Mouse (Mus musculus) testis, adult 2 months (tissue): Measurements from ENCODE around the gene Gm20538. TPM values are rescaled to one million over a fixed set of nuclear protein-coding genes. Genes with fewer than 3 reads are reported as not detected.
A peak's percentile ranks its signal among the peaks of the same experiment; 100 is the strongest.

Experiments
- H3K27ac ChIP-seq: fragments of 200-500 bp; 2 replicates; pipeline ENCODE4 v1.5.1; 2012; ENCODE audit warnings: low read depth, low read length; ENCODE audit not compliant: control insufficient read depth, insufficient read depth
- H3K27me3 ChIP-seq: fragments of 200-500 bp; 2 replicates; pipeline ENCODE4 v1.6.1; 2012; ENCODE audit warnings: mild to moderate bottlenecking, low read length, moderate library complexity; ENCODE audit not compliant: control insufficient read depth, insufficient read depth
- H3K36me3 ChIP-seq: fragments of 200-500 bp; 2 replicates; pipeline ENCODE4 v1.6.1; 2012; ENCODE audit warnings: mild to moderate bottlenecking, low read length; ENCODE audit not compliant: control insufficient read depth, insufficient read depth
- H3K4me1 ChIP-seq: fragments of 200-500 bp; 2 replicates; pipeline ENCODE4 v1.6.1; 2012; ENCODE audit warnings: low read length; ENCODE audit not compliant: control insufficient read depth, insufficient read depth
- H3K4me3 ChIP-seq: fragments of 200-500 bp; 2 replicates; pipeline ENCODE4 v1.5.1; 2012; ENCODE audit warnings: low read depth, mild to moderate bottlenecking, low read length, moderate library complexity, mixed read lengths; ENCODE audit not compliant: control insufficient read depth
- CTCF ChIP-seq: fragments of 200-500 bp; IDR thresholded peaks from 2 replicates; pipeline ENCODE4 v1.5.1; 2012; ENCODE audit warnings: low read depth, mild to moderate bottlenecking, inconsistent platforms, low read length, moderate library complexity; ENCODE audit not compliant: control insufficient read depth, insufficient read depth, insufficient replicate concordance
- POLR2A ChIP-seq: fragments of 200-500 bp; IDR thresholded peaks from 2 replicates; pipeline ENCODE4 v1.6.1; 2012; ENCODE audit warnings: low read depth, mild to moderate bottlenecking, inconsistent platforms, low read length, moderate library complexity; ENCODE audit not compliant: control insufficient read depth
- polyA plus RNA-seq: library from polyadenylated mRNA; depleted of rRNA; stranded (reverse); fragments of >200 nt; gene quantifications from 2 replicates; pipeline ENCODE4 v1.2.3, GENCODE M21; 2012

The Gm20538 gene
- polyA plus RNA-seq, 1 experiment: not detected

GRCm38 (mm10) chr19:44554490-44554860 lies 1.8 kb upstream of the Gm20538 start:
- Histone ChIP-seq H3K4me3 (peak overlapping the region; percentile 96), H3K27ac (no peak overlapping the region), H3K4me1 (peaks cover 4% of the 10 kb centered on the region), H3K27me3 (no peaks in the 10 kb centered on the region), H3K36me3 (peaks cover 2% of the 10 kb centered on the region; the same call in 1 of the 2 replicates)
- TF ChIP-seq POLR2A (no peak), CTCF (no peak)

- no peak overlapping the region for H3K4me3 ChIP-seq
- H3K36me3 ChIP-seq: peaks cover 2% of the 10 kb centered on the region; the same call in 1 of the 2 replicates
Observed at GRCm38 (mm10) chr19:44553286-44553685, 655 bp upstream of the Gm20538 start.

GRCm38 (mm10) chr19:44545321-44546041 lies 7.2 kb downstream of the Gm20538 start, which contains the start of gene Sec31b:
TSS of gene Sec31b (minus strand) at chr19:44545864.
- Histone ChIP-seq H3K4me1 (peaks cover 6% of the 10 kb centered on the region), H3K27ac (no peak within 1 kb of the TSS), H3K36me3 (no peaks in the 10 kb centered on the region), H3K27me3 (no peaks in the 10 kb centered on the region), H3K4me3 (peak within 1 kb of the TSS; percentile 80)
- TF ChIP-seq POLR2A: no peak
- TF ChIP-seq CTCF: no peak

More at GRCm38 (mm10) chr19:44553286-44553685, 655 bp upstream of the Gm20538 start:
- Histone ChIP-seq H3K27me3 (no peaks in the 10 kb centered on the region), H3K4me1 (peaks cover 4% of the 10 kb centered on the region), H3K27ac (no peak overlapping the region)
- no peak for TF ChIP-seq POLR2A
- TF ChIP-seq CTCF: no peak

GRCm38 (mm10) chr19:44544775-44545174 lies 7.9 kb downstream of the Gm20538 start:
- Histone ChIP-seq H3K27me3 (no peaks in the 10 kb centered on the region), H3K36me3 (no peaks in the 10 kb centered on the region), H3K27ac (no peak overlapping the region), H3K4me1 (peaks cover 6% of the 10 kb centered on the region), H3K4me3 (no peak overlapping the region)
- no peak for TF ChIP-seq POLR2A
- TF ChIP-seq CTCF: peak; percentile 67; the same call in 1 of the 2 replicates

- no peaks in the 10 kb centered on the region for H3K36me3 ChIP-seq
- H3K4me1 ChIP-seq: peaks cover 6% of the 10 kb centered on the region
- H3K27ac ChIP-seq: no peak overlapping the region
- no peak for TF ChIP-seq CTCF
- no peak overlapping the region for H3K4me3 ChIP-seq
- no peaks in the 10 kb centered on the region for H3K27me3 ChIP-seq
Observed at GRCm38 (mm10) chr19:44544372-44544771, 8.3 kb downstream of the Gm20538 start.

- Histone ChIP-seq H3K27me3 (no peaks in the 10 kb centered on the region), H3K36me3 (no peaks in the 10 kb centered on the region), H3K4me3 (no peak overlapping the region), H3K27ac (no peak overlapping the region), H3K4me1 (peaks cover 6% of the 10 kb centered on the region)
- no peak for TF ChIP-seq POLR2A
- no peak for TF ChIP-seq CTCF
Observed at GRCm38 (mm10) chr19:44542694-44543178, 9.9 kb downstream of the Gm20538 start.

- H3K4me3 ChIP-seq: no peak overlapping the region
- no peaks in the 10 kb centered on the region for H3K4me1 ChIP-seq
- H3K36me3 ChIP-seq: no peaks in the 10 kb centered on the region
- TF ChIP-seq CTCF (no peak), POLR2A (no peak)
- H3K27ac ChIP-seq: no peak overlapping the region
- H3K27me3 ChIP-seq: no peaks in the 10 kb centered on the region
Observed at GRCm38 (mm10) chr19:44537416-44537815, 15.2 kb downstream of the Gm20538 start.
